Mouse (Mus musculus) gastrocnemius, postnatal 25 days (tissue): ENCODE data around the gene Ablim1. TPM values are rescaled to one million over a fixed set of nuclear protein-coding genes. Genes with fewer than 3 reads are reported as not detected.

Experiments used
- DNase-seq: peaks from one replicate; pipeline ENCODE4 v3.0.0; 2022
- total RNA-seq, 2 experiments: library from RNA; stranded (reverse); gene quantifications; 1 replicate in 1 of 2; 2 replicates in 1 of 2; pipeline ENCODE4 v1.2.3; 2021

Gene Ablim1
- total RNA-seq, 2 experiments from 2014 or later = 37.6 to 41.4 TPM

DNA sequence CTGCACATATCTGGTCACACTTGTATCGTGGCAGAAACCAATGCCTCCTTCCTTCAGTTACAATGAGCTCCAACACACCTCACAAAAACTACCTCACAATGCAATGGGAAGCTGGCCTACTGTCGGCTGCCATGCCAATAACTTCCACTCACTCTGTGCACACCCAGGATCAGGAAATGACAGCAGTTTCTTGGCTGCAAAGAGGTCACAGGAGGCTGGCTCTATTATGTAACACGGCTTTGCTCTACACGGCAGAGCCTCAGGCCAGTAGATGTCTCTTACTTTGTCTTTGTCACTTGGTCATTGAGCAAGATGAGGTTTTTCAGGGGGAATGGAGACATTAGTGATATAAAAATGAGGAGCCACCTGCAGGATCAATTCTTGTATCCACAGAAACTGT, 126.2 kb downstream of the Ablim1 start:
- DNase-seq = no peak

DNA sequence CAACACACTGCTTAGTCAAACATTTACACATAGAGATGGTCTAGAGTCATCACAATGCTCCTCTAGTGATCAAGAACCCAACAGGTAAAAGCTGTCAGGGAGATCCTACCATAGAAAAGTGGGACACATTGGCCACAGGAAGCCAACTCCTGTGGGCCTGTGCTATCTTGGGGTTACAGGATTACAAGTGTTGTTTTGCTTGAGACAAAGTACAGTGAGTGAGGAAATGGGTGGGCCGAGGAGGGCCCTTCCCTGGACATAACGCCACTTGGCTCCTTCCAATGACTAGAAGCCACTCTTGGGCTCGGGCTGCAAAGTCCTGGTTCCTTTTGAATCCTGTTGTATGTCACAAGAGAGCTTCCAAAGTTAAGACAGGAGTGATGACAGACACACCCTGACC, 129.7 kb downstream of the Ablim1 start:
- DNase-seq = no peak

DNA sequence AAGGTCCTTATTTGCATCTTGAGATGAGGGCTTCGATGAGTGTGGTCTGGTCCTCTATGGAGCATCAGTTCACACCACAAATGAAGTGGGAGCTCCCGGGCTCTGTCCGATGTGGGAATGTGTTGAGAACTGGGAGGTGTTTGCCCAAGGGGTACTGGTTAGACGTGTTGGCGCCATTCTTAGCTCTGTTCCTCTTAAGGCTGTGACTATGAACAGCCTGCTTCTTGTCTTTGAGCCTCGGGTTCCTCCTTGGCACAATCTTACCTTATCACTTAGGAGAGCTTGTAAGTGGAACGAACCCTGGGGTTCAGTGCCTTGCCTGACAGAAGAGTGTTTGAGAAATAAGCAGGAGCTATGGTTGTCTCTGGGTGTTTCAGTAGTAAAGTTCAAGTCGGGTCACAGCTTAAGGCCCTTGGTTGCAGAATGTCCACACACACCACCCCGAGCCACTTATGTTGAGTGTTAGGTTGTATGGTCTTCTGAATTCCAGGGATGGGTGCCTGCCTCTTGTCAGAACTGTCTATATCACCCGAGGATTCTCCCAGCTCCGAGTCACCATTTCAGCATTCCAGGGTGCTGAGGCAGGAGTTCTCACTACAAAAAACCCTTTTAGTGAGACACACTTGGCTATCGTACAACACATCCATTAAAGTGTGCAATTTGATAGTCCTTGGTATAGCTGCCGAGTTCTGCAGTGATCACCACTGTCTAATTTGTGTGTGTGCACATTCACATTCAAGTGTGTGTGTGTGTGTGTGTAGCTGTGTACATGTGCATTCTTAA, 131.6 kb downstream of the Ablim1 start:
- no peak for DNase-seq

DNA sequence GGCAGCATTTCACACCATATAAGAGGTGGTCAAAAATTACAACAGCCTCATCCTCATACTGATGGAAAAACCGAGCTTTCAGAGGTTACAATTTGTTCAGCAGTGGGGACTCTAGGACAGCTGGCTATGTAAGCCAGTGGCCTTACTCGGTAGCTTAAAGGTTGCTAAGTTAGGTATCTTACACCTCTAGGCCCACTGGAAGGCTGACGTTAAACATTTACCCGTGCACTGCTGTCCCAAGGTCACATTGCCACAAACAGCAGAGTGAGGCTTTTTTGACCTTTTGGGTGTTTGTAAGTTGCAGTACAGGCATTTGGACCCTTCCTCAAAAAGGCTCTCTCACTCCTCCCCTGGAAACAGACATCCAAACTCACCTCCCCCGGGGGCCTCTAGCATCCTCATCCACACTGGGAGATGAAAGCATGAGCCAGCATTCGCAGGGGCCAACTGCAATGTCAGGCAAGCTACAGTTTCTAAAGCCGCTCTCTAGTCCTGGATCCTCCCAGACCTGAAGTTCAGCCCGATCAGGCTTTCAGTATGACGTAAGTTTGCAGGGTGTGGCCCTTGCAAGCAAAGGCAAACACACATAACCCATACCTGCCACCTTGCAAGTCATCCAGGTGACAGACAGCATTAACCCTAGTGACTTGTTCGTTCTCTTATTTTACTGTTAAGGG, 132.7 kb downstream of the Ablim1 start:
- no peak for DNase-seq

DNA sequence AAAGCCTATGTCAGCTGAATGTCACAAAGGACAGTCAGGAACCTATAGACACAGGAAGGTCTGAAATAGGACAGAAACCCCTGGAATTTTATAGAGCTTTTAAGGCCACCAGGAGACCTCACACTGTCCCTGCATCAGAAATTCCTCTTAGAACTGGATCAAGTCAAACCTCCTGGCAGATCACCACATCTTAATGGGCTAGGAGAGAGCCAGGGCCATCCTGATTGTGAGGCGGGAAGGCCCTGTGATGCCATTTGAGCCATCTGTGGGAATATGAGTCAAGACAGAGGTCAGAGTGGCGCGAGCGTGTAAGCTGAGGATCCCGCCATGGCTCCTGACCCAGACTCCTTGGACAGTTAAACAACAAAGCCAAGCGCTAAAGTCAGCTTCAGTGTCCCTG, 133.4 kb downstream of the Ablim1 start:
- DNase-seq = no peak

DNA sequence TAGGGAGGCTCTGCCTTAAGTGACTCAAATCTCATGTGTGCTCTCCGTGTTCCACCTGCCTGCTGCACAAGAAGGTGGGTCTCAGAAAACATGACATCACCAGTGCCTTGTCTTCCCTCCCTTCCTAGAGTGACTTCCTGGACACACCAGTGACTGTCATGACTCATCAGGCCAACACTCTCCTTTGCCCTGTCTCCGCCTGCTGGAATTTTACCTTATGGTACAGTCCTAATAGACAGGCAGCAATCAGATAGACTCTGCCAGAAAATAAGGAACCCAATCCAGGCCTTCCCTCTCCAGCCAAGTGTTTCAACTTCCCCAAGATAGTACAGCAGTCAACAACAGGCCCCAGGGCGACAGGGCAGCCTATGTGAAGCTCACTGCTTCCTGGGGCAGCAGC, 133.8 kb downstream of the Ablim1 start:
- DNase-seq = no peak

DNA sequence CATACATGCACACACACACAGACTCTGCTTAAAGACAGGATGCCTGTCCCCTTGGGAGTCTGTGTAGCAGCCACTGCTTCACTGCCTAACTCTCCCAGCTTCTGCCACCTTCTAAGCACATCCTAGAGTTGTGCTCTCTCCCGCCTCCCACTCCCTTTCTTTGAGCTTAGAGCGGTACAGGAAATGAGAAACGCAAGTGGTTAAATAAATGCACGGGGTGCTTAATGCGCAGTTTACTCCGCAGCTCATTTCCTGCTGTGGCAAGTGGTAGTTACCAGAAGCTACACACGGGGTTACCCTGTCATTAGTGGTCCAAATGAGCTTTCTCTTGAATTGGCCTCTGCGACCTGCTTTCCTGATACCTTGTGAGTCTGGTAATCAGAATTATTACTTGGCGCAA, 134.4 kb downstream of the Ablim1 start:
- no peak for DNase-seq

DNA sequence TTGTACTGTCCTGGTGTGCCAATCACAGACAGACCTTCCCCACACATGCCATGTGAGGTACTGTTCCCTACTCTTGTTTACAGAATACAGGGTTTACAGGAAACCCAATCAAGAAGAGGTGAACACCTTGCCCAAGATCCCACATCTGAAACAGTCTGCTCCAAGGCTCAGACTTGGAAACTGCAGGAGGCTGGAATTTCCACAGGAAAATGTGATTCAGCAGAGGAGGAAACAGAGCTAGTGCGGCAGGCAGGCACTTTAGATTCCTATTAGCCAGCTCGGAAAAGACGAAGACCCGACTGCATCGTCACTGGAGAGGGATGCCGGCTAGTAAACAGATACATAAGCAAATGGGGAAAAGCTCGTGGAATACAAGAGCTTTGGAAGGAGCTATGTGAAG, 135.4 kb downstream of the Ablim1 start:
- no peak for DNase-seq

DNA sequence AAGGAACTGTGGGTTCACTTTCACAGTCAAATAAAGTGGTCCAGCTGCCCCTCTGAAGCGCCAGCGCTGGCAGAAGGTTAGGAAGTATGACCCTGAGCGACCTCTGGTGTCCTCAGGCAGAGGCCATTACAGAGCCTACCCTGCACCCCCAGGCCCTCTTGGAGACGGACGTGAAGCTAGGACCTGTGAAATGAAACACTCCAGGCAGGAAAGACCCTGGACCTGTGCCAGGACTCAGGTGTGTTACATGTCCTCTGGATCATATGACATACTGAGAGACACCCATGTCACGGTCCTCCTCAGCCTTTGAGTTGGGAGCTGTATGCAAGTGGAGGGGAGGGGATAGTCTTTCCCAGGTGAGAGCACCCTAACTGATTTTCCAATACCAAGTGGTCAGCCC, 137.4 kb downstream of the Ablim1 start:
- DNase-seq = no peak

DNA sequence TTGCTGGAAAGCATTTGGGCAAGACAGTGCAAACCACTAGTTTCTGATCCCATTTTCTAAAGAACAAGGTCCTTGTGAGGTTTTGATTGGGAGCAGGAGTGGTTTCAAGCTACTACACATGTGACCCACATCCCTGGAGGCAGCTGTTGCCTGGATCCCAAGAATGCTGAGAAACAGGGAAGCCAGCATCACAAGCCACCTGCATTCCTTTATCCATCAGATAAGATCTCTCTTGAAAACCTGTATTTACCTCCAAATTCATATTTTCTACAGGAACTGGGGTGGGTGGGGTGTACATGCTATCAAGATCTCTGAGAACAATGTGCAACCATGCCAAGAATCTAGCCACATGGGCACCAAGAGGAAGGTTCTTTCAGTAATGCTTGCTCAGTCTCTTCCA, 139.6 kb downstream of the Ablim1 start:
- DNase-seq = no peak

DNA sequence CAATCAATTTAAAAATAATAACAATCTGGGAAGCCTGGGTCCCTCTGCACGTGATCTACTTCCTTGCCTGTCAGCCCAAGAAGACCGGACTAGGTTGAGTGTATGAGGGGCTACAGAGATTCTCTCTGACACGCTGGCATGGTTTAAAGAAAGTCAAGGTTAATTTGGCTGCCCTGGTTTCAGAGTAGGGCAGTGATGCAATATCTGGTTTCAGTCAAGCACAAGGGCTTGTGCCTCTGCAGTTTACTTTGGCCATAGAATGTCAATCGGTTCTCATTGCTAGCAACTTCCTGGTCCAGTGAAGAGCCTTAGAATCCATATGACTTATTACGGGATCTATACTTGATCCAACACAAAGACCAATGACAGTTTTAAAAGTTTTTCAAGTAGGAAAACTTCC, 140.2 kb downstream of the Ablim1 start:
- DNase-seq = no peak

DNA sequence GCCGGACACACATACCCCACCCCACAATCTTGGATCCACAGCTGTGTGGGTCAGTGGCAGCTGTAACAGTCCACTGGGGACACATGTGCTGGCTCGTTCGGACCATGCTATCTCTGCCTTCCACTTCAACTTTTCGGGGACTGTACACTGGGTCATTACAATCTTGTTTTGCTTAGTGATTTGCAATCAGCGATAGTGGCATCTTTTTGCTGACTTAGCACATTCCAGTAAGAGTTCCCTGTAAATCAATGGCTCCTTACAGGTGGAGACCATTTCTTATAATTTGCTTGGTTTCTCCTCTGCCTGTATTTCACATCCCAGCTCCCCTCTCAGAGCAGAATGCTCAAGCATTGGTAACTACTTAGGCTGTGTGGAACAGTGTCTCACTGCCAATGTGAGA, 140.7 kb downstream of the Ablim1 start:
- DNase-seq = no peak

DNA sequence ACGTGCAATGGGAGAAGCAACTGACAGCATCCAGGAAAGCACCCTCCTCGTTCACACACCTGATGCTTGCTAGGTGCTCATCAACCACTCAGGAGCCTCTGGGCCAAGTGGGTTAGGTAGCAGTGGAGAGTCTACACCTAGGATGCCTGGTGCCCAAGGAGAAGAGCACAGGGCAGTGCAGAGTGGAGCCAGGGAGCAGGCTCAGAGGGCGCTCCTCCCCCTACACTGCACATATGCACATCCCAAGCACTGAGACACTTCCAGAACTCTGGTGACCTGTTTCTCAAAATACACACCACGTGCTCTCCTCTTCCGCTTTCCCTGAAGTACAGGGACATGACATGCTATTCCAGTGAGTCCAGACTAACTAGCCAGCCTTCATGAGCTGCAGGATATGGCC, 142.4 kb downstream of the Ablim1 start:
- no peak for DNase-seq

DNA sequence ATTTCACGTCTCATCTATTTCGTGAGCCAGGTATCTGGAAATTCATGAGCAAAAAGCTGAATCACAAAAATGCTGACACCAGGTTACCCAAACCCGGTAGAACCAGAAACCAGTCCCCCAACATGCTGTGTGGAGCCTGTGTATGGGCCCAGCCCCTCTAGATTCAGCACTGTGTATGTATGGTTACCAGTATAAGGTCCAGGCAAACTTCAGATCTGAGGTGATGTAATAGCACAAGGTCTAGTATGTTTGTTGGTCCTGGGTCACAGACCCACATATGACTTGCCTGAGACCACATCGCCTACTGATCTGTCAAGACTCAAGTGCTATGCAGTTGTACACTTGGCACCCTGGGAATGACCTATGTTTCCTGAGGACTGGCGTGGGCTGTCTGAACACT, 143.8 kb downstream of the Ablim1 start:
- DNase-seq = no peak

DNA sequence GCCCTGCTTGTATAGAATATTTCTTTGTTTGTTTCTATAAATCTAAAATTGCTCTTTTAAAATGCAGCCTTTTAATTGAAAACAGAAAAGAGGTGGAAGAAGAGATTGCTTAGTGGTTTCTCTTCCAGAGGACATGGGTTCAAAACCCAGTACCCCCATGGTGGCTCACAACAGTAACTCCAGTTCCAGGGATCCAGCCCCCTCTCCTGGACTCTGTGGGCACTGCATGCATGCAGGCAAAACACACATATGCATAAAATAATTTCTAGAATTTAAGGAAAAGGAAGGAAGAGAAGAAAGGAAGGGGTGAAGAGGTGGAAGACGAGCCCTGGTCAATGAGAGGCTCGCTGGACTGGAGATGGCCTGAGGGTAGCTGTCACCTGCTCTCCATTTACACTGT, 145.2 kb downstream of the Ablim1 start:
- DNase-seq = no peak

DNA sequence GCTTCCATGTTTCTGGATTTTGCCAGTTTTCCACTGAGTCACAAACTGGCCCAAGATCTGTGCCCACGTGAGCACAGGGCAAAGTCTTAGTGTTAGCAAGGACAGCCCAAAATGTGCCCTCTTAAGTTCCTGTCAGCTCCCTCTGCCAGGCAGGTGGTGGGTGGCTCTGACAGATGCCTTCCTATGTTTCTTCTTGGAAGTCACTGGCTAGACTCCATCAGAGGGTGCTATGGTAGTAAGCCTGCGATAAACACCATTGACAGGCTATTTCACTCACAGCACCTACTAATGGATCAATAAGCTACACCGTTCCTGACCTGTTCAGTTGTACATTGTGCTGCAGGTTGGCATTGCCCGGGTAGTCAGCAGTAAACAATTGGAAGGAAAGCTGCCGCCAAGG, 147.0 kb downstream of the Ablim1 start:
- no peak for DNase-seq

DNA sequence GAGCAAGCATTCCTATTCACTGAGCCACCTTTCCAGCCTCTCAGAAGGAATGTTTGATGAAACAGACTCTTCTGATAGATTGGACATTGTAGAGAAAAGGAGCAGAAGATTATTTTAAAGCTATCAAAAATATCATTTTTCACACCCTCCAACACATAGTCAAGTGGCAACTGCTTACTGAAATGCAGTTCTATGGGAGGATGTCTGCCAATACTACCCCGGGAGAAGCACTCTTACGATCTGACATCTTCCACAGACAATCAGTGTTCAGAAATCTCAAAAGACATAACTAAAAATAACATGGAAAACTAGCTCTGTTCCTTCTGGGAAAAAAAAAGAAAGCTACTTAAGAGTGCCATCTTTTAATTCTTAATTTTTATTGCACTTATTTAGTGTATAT, 149.8 kb downstream of the Ablim1 start:
- no peak for DNase-seq

DNA sequence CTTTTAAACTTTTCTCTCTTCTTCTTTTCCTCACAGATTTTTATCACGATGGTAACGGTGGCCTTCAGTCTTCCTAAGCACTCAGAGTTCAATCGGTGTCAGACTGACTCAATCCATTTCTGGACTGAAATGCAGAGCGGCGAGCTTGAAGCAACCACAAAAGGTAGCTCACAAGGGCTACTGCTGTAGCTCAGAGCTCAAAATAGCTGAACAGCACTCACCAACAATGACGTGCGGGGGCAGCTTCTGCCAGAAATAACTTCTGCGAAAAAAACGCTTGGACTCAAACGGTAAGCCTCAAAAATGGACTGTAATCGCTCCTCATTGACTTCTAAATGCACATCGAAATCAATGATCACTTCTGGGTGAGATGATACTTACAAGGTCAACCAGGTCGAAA, 151.4 kb downstream of the Ablim1 start:
- DNase-seq = no peak

DNA sequence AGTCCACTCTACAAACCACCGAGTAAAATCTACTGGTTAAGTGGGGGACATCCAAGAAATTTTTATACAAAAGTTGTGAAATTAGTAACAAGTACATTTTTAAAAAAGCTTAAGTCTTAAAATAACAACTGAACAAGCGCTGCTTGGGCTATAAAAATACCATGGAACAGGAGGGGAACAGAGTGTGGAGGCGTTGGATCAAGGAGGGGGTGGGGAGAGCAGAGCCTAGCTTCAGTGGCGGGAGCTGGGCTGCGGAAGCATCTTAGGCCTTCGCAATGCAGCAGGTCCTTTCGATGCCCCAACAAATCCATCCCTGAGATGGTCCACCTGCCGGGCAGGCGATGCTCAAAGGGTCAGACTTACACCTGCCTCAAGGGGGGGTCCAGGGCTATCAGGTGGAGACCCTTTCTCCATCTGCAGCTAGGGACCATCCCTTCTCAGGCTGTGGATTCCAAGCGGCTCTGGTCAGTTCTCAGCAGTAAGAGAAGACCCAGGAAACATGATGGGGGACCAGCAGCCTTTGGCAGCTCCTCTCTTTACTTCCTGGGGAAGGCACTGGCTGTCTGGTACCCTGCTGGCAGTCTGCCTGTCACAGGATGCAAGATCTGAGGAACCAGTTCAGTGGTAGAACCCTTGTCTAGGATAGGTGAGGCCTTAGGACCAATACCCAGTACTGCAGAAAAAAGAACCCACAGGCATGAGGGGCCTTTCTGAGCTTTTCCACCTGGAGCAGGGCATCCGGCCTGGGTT, 152.6 kb downstream of the Ablim1 start:
- DNase-seq = no peak

DNA sequence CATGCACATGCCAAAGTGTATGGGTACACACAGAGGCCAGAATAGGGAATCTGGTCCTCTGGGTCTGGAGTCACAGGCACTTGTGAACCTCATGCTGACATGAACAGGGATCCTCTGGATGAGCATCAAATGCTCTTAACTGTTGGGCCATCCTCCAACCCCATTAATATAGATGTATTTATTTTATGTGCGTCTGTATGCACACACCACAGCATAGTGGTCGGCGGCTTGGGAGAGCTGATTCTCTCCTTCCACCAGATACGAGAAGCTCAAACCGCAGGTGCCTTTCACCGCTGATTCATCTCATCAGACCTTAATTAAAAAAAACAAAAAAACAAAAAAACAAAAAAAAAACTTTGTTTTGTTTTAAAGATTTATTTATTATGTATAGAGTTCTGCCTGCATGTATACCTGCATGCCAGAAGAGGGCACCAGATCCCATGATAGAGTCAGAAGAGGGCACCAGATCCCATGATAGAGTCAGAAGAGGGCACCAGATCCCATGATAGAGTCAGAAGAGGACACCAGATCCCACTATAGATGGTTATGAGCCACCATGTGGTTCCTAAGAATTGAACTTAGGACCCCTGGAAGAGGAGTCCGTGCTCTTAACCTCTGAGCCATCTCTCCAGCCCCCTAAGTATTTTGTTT, 153.6 kb downstream of the Ablim1 start:
- DNase-seq = no peak

DNA sequence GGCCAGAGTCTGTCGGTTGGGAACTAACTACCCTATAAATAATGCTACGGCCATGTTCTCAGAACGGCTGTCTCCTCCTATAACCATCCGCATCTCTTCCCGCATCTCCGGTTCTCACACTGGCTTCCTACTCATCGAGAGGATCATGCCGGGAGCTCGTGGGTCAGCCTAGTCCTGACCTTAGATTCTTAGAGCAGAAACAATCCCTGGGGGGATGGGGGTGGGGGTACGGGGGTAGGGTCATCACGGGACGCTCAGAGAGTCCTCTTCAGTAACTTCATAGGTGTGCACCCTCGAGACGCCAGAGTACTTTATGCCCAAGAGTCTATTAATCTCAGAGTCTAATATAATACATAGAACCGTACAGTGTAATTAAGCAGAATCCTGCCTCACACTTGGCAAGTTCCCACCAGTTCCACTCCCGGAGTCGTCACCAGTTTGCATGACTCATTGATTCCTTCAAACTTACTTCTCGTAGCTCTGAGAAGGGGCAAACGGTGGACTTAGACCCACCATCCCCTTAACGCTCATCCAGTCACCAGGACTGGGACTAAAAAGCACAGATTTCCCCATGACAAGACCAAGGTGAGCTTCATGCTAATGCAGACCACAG, 156.9 kb downstream of the Ablim1 start:
- no peak for DNase-seq

DNA sequence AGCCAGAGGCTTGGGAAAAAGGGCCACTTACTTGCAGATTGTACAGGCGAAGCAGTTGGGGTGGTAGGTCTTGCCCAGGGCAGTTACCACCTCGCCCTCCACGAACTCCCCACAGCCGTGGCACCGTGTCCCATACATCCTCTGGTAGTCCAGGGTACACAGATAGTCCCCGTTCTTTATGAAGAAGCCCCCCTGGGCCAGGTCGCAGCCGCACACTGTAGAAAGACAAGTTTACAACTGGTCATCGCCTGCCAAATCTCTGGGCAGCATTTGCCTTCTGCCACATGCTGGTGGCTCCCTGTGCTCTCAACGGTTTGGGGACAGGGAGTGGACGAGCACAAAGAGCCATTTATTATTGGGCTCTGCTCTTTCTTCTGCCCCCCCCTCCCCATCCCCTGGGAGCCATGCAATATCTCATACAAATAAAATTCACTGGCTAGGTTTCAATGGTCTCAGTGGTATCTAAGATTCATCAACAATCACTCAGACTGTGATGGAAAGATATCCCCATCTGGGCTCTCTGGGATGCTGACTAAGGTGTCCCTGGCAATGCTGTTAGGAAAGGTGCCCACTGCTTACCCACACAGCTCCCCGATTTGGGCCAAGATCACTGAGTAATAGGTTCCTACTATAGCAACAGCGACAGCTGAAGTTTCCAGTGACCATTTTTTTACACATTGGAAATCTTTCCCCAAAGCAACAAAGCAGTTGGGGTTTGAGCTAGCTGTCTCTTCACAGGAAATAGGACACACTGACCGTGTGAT, 159.4 kb downstream of the Ablim1 start:
- DNase-seq = no peak
